Mouse (Mus musculus) left cerebral cortex, adult 9 months (tissue): ENCODE results near the gene H2-Aa.
"Not testable (repeated sequence)": the region's sequence is repeated elsewhere in the genome, so short reads cannot be mapped to it uniquely, and the experiment has no call there.

ENCODE experiments used
- DNase-seq, 2 experiments: peaks; one replicate each; pipeline ENCODE4 v3.0.0; 2022; ENCODE audit warnings: low spot score in 2 of 2

The H2-Aa gene

GRCm38 (mm10) chr17:34287648-34288047, at the start of gene H2-Aa:
TSS of gene H2-Aa (minus strand) at chr17:34287823.
- DNase-seq: peak; percentile 48 to 95

- no peak for DNase-seq
These were observed 43.6 kb upstream of the H2-Aa start for GRCm38 (mm10) chr17:34331200-34331599.

- DNase-seq: no peak
These were observed 42.2 kb upstream of the H2-Aa start for GRCm38 (mm10) chr17:34329807-34330206.

GRCm38 (mm10) chr17:34326373-34326772, 38.8 kb upstream of the H2-Aa start:
- no peak for DNase-seq

- DNase-seq: no peak
These were observed 37.8 kb upstream of the H2-Aa start, which contains the start of gene H2-Eb2 for GRCm38 (mm10) chr17:34325436-34325835. TSS of gene H2-Eb2 (plus strand) at chr17:34325665.

GRCm38 (mm10) chr17:34317275-34317674, 29.7 kb upstream of the H2-Aa start:
- DNase-seq: no peak

- DNase-seq: no peak
These were observed 29.1 kb upstream of the H2-Aa start for GRCm38 (mm10) chr17:34316697-34317096.

GRCm38 (mm10) chr17:34315512-34315911, 27.9 kb upstream of the H2-Aa start:
- no peak for DNase-seq

- DNase-seq: no peak
These were observed 26.7 kb upstream of the H2-Aa start for GRCm38 (mm10) chr17:34314286-34314685.

- DNase-seq: peak in 1 of 2 experiments; percentile 72
These were observed 25.8 kb upstream of the H2-Aa start for GRCm38 (mm10) chr17:34313393-34313792.

- no peak for DNase-seq
These were observed 24.6 kb upstream of the H2-Aa start for GRCm38 (mm10) chr17:34312185-34312584.

GRCm38 (mm10) chr17:34310526-34310925, 22.9 kb upstream of the H2-Aa start:
- DNase-seq: not testable (repeated sequence)

- DNase-seq: peak in 1 of 2 experiments; percentile 64
These were observed 22.2 kb upstream of the H2-Aa start for GRCm38 (mm10) chr17:34309683-34310385.

- no peak for DNase-seq
These were observed 21.6 kb upstream of the H2-Aa start for GRCm38 (mm10) chr17:34309225-34309624.

- DNase-seq: no peak
These were observed 20.5 kb upstream of the H2-Aa start for GRCm38 (mm10) chr17:34308161-34308560.

GRCm38 (mm10) chr17:34307216-34307615, 19.6 kb upstream of the H2-Aa start:
- DNase-seq: no peak

- DNase-seq: no peak
These were observed 18.8 kb upstream of the H2-Aa start for GRCm38 (mm10) chr17:34306407-34306806.

GRCm38 (mm10) chr17:34305380-34306030, 17.9 kb upstream of the H2-Aa start, which contains the start of gene H2-Eb1:
TSS of gene H2-Eb1 (plus strand) at chr17:34305867.
- DNase-seq: peak; percentile 73 to 96

- DNase-seq: peak; percentile 38 to 87
These were observed 17.1 kb upstream of the H2-Aa start for GRCm38 (mm10) chr17:34304751-34305150.

GRCm38 (mm10) chr17:34303789-34304188, 16.2 kb upstream of the H2-Aa start:
- no peak for DNase-seq

GRCm38 (mm10) chr17:34301670-34302190, 14.1 kb upstream of the H2-Aa start:
- DNase-seq: no peak

- DNase-seq: no peak
These were observed 13.3 kb upstream of the H2-Aa start for GRCm38 (mm10) chr17:34300691-34301566.
